ENCODE assay signal across 16 mouse cellular contexts in genomic region chr11:79037555-79037954, GRCm38 (mm10).
"Had no signal": no experiment of that assay in that cellular context is flagged by ENCODE, and none has a peak within 500 bp of the region (broad histone marks: within the 10 kb centered on the region; RNA-seq: fewer than 3 reads in every experiment).

No protein-coding gene starts in this region.

- H3K9me3 ChIP-seq: limb, embryonic 12.5 days; limb, embryonic 15.5 days had no signal

- H3K27me3 ChIP-seq: limb, embryonic 15.5 days had no signal

- H3K9ac ChIP-seq: limb, embryonic 12.5 days; limb, embryonic 15.5 days; lung, embryonic 14.5 days had no signal

- H3K27ac ChIP-seq: limb, embryonic 12.5 days; limb, embryonic 15.5 days; macrophage had no signal

- H3K4me3 ChIP-seq: limb, embryonic 12.5 days; limb, embryonic 15.5 days had no signal

- ATAC-seq: inflammation-experienced regulatory T-cells, adult 6 months; intestine, embryonic 16.5 days; lung, postnatal 0 days had no signal

- H3K4me2 ChIP-seq: limb, embryonic 12.5 days; limb, embryonic 15.5 days; lung, embryonic 14.5 days; midbrain, embryonic 11.5 days had no signal

- DNase-seq: kidney, adult 18-20 months; kidney, adult 9 months; kidney, postnatal 14 days; kidney, postnatal 4 days; left cerebral cortex, postnatal 4 days; lung, embryonic 14.5 days; midbrain, embryonic 14.5 days; thymus, adult 18-20 months; thymus, postnatal 36 days had no signal
